Mouse (Mus musculus) ovary, adult 2 months (tissue): ENCODE measurements around the gene Tmem182. TPM values are rescaled to one million over a fixed set of nuclear protein-coding genes. Genes with fewer than 3 reads are reported as not detected.

Experiments
- polyA plus RNA-seq: library from polyadenylated mRNA; depleted of rRNA; stranded (reverse); fragments of >200 nt; gene quantifications from 2 replicates; pipeline ENCODE4 v1.2.3, GENCODE M21; 2012; rRNA removed

The Tmem182 gene
- polyA plus RNA-seq, result 1.0 and 1.2 TPM in 2 replicates

DNA sequence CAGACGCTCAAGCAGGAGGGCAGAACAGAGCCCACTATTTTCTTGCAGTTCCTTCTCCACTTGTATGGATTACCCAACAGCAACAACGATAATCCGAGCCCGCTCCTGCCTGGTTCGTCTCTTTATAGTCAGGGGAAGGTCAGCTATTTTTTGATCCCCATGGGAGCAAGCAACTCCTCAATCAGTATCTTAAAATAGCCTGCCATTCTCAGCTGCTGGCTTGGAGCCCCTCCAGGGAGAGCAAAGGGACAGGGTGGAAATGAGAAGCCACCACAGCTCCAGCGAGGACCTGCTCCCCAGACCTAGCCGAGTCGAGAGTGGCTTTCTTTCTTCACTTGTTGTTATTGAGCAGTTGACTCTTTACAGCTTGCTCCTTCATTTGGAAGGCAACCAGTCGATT is at the start of gene Tmem182:
Gene Tmem182 (plus strand): TSS at position 251 of the 400 bp plus-strand sequence.

GRCm38 (mm10) chr1:40790324-40791141 is 14.9 kb upstream of the Tmem182 start, which contains the start of gene Mfsd9:
TSS of gene Mfsd9 (minus strand) at chr1:40790687.

Other genes starting within 250 kb of the Tmem182 start
- 0.08 and 0.26 TPM in 2 replicates for gene Slc9a4, start 225.5 kb upstream of the Tmem182 start, polyA plus RNA-seq
- 2.9 and 3.3 TPM in 2 replicates for gene Slc9a2, start 125.0 kb upstream of the Tmem182 start, polyA plus RNA-seq
- gene Mfsd9, start 14.9 kb upstream of the Tmem182 start, polyA plus RNA-seq, result 4.2 and 4.9 TPM in 2 replicates